Mouse (Mus musculus): Measurements from ENCODE around the gene Kcnd1. TPM values are rescaled to one million over a fixed set of nuclear protein-coding genes. Genes with fewer than 3 reads are reported as not detected.
A peak's percentile ranks its signal among the peaks of the same experiment; 100 is the strongest.

The Kcnd1 gene
- polyA plus RNA-seq, 1 experiment from 2014 or later: 0.84 TPM

MicroRNAs within 50 kb of the gene (microRNA counts, 519-probe panel; counts per million panel counts)
- 3,356 counts per million, percentile 15 among the panel's probes with 10 or more counts for microRNA mmu-miR-1198

Small RNA genes lying within 50 kb of the gene (microRNA-seq; reads per million reads assigned to microRNA genes)
- 73.9 reads per million, percentile 46 among the genes with 10 or more reads in this experiment for gene Mir1198 (ENCODE audit: borderline number of aligned reads)

Other genes with a start within 250 kb of the Kcnd1 start
- gene Foxp3, start 248.6 kb upstream of the Kcnd1 start, polyA plus RNA-seq (2014; fragmentation: Nextera tagmentation; extraction: Ambion mirVana): 0.06 TPM in 1 of 2 replicates, not detected in the other
- gene Ppp1r3f, start 248.0 kb upstream of the Kcnd1 start, polyA plus RNA-seq (2014; fragmentation: Nextera tagmentation; extraction: Ambion mirVana): 0.49 and 1.4 TPM in 2 replicates
- 32.5 and 35.3 TPM in 2 replicates for gene Ccdc22, start 216.8 kb upstream of the Kcnd1 start, polyA plus RNA-seq (2014; fragmentation: Nextera tagmentation; extraction: Ambion mirVana)
- gene Cacna1f, start 215.2 kb upstream of the Kcnd1 start, polyA plus RNA-seq (2014; fragmentation: Nextera tagmentation; extraction: Ambion mirVana): 0.03 and 0.08 TPM in 2 replicates
- 0.69 and 0.95 TPM in 2 replicates for gene Syp, start 183.8 kb upstream of the Kcnd1 start, polyA plus RNA-seq (2014; fragmentation: Nextera tagmentation; extraction: Ambion mirVana)
- gene Prickle3, start 165.0 kb upstream of the Kcnd1 start, polyA plus RNA-seq (2014; fragmentation: Nextera tagmentation; extraction: Ambion mirVana): 2.7 and 4.0 TPM in 2 replicates
- 78.2 and 79.5 TPM in 2 replicates for gene Plp2, start 150.9 kb upstream of the Kcnd1 start, polyA plus RNA-seq (2014; fragmentation: Nextera tagmentation; extraction: Ambion mirVana)
- gene Magix, start 141.0 kb upstream of the Kcnd1 start, polyA plus RNA-seq (2014; fragmentation: Nextera tagmentation; extraction: Ambion mirVana): 0.06 TPM in 1 of 2 replicates, not detected in the other
- gene Gpkow, start 125.2 kb upstream of the Kcnd1 start, polyA plus RNA-seq (2014; fragmentation: Nextera tagmentation; extraction: Ambion mirVana): 30.0 and 33.4 TPM in 2 replicates
- 13.7 and 15.2 TPM in 2 replicates for gene Wdr45, start 108.0 kb upstream of the Kcnd1 start, polyA plus RNA-seq (2014; fragmentation: Nextera tagmentation; extraction: Ambion mirVana)
- not detected in 2 replicates for gene Gm45208, start 100.0 kb upstream of the Kcnd1 start, polyA plus RNA-seq (2014; fragmentation: Nextera tagmentation; extraction: Ambion mirVana)
- 29.8 and 32.0 TPM in 2 replicates for gene Praf2, start 93.8 kb upstream of the Kcnd1 start, polyA plus RNA-seq (2014; fragmentation: Nextera tagmentation; extraction: Ambion mirVana)
- gene Ccdc120, start 71.4 kb upstream of the Kcnd1 start, polyA plus RNA-seq (2014; fragmentation: Nextera tagmentation; extraction: Ambion mirVana): 4.7 and 6.5 TPM in 2 replicates
- gene Tfe3, start 59.7 kb upstream of the Kcnd1 start, polyA plus RNA-seq (2014; fragmentation: Nextera tagmentation; extraction: Ambion mirVana): 15.9 and 16.0 TPM in 2 replicates
- gene Gripap1, start 32.5 kb upstream of the Kcnd1 start, polyA plus RNA-seq (2014; fragmentation: Nextera tagmentation; extraction: Ambion mirVana): 45.0 and 47.2 TPM in 2 replicates
- 32.2 and 33.1 TPM in 2 replicates for gene Otud5, start 19.1 kb downstream of the Kcnd1 start, polyA plus RNA-seq (2014; fragmentation: Nextera tagmentation; extraction: Ambion mirVana)
- gene Pim2, start 56.0 kb downstream of the Kcnd1 start, polyA plus RNA-seq (2014; fragmentation: Nextera tagmentation; extraction: Ambion mirVana): 6.8 and 8.5 TPM in 2 replicates
- 12.5 and 14.4 TPM in 2 replicates for gene Slc35a2, start 61.7 kb downstream of the Kcnd1 start, polyA plus RNA-seq (2014; fragmentation: Nextera tagmentation; extraction: Ambion mirVana)
- gene Pqbp1, start 77.0 kb downstream of the Kcnd1 start, polyA plus RNA-seq (2014; fragmentation: Nextera tagmentation; extraction: Ambion mirVana): 91.5 and 95.3 TPM in 2 replicates
- 153 and 156 TPM in 2 replicates for gene Timm17b, start 77.1 kb downstream of the Kcnd1 start, polyA plus RNA-seq (2014; fragmentation: Nextera tagmentation; extraction: Ambion mirVana)
- gene Gm10491, start 85.5 kb downstream of the Kcnd1 start, polyA plus RNA-seq (2014; fragmentation: Nextera tagmentation; extraction: Ambion mirVana): not detected in 2 replicates
- not detected in 2 replicates for gene Gm10490, start 87.3 kb downstream of the Kcnd1 start, polyA plus RNA-seq (2014; fragmentation: Nextera tagmentation; extraction: Ambion mirVana)
- 0.56 and 0.67 TPM in 2 replicates for gene Pcsk1n, start 97.5 kb downstream of the Kcnd1 start, polyA plus RNA-seq (2014; fragmentation: Nextera tagmentation; extraction: Ambion mirVana)
- not detected in 2 replicates for gene Eras, start 106.3 kb downstream of the Kcnd1 start, polyA plus RNA-seq (2014; fragmentation: Nextera tagmentation; extraction: Ambion mirVana)
- gene Hdac6, start 125.6 kb downstream of the Kcnd1 start, polyA plus RNA-seq (2014; fragmentation: Nextera tagmentation; extraction: Ambion mirVana): 21.1 and 22.5 TPM in 2 replicates
- 157 and 162 TPM in 2 replicates for gene Gata1, start 155.8 kb downstream of the Kcnd1 start, polyA plus RNA-seq (2014; fragmentation: Nextera tagmentation; extraction: Ambion mirVana)
- 0.29 and 0.53 TPM in 2 replicates for gene Glod5, start 196.2 kb downstream of the Kcnd1 start, polyA plus RNA-seq (2014; fragmentation: Nextera tagmentation; extraction: Ambion mirVana)

Measured in liver, embryonic 11.5 days (tissue).